Mouse (Mus musculus) olfactory bulb, adult 2 months (tissue): Measurements from ENCODE around the gene Kcnk1.

Source experiments
- CTCF ChIP-seq: fragments of 200-500 bp; IDR thresholded peaks from 2 replicates; pipeline ENCODE4 v1.5.1; 2012; ENCODE audit warnings: low read depth, mild to moderate bottlenecking, low read length, moderate library complexity; ENCODE audit not compliant: insufficient read depth
- POLR2A ChIP-seq: fragments of 200-500 bp; IDR thresholded peaks from 2 replicates; pipeline ENCODE4 v1.6.1; 2012; ENCODE audit warnings: mild to moderate bottlenecking, low read depth, low read length, moderate library complexity; ENCODE audit not compliant: insufficient read depth

DNA sequence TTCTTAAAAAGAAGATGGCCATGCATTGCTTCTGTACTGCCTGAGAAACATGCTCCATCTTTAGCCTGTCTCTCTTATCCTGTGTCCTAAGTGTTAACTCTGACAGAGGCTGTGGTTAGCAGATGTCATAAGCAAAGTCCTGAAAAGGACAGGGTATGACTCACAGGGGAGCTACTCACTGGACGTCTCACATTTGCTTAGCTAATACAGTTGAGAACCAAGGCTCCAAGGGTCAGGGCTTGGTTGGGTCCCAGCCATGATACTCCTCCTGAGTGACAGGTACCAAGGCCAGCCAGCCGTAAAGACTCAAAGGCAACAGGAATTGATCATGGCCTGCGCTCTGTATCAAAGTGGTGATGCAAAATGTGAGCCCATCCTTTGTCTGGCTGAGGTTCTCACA, 15.9 kb downstream of the Kcnk1 start:
- TF ChIP-seq CTCF (no peak), POLR2A (no peak)
